Mouse (Mus musculus) lung, postnatal 25 days (tissue): Measurements from ENCODE around the gene Agap3.

Experiments
- DNase-seq: peaks from one replicate; pipeline ENCODE4 v3.0.0; 2022; ENCODE audit warnings: low spot score

Agap3 gene

GRCm38 (mm10) chr5:24523806-24524205 lies 71.8 kb downstream of the Agap3 start:
- no peak for DNase-seq

- DNase-seq: no peak
These were observed 72.5 kb downstream of the Agap3 start for GRCm38 (mm10) chr5:24524522-24524921.

- no peak for DNase-seq
These were observed 73.6 kb downstream of the Agap3 start for GRCm38 (mm10) chr5:24525360-24526189.

DNA sequence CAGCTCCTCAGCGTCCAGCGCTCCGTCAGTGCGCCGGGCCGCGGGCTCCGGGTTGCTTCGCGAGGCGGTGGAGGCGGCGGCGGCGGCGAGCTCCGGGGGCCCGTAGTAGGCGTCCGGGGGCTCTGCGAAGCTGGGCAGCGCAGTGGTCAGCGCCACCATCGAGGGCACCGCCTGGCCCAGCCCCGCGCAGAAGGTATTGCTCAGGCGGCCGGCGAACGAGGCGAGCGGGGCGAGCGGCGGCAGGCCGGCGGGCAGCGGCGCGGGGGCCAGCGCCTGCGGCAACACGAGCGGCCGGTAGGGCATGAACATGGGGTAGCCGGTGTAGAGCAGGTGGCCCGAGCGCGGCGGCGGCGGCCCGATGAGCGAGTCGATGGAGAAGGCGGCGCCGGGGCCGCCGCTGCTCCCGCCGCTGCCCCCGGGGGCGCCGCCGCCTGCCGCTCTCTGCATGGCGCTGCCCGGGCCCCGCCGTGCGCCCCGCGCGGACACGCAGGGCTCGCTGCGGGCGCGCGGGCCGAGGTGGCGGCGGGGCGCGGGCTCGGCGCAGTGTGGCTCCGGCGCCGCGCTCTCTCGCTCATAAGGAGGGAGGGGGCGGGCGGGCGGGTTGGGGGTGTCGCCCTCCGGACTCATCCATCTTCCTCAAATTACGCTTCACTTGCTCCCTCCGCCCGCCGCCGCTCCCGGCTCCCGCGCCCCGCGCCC lies 74.4 kb downstream of the Agap3 start:
- DNase-seq: no peak

DNA sequence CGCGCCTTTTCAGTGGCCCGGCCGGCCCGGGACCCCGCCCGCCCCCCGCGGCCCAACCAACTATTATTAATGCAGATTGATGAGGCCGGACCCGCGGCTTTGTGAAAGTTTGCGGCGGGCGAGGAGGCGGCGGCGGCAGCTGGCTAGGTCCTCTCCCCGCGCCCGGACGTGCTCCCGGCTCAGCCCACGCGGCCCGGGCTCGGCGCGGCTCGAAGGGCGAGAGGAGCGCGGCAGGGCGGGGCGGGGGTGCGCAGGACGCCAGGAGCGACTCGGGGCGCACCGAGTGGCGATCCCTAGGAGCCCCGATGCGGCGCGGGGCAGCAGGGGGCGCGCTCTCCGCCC lies 74.9 kb downstream of the Agap3 start, which contains the start of gene Gbx1:
Gbx1 (minus strand) TSS at position 314 of the 342 bp plus-strand sequence.
- no peak for DNase-seq

DNA sequence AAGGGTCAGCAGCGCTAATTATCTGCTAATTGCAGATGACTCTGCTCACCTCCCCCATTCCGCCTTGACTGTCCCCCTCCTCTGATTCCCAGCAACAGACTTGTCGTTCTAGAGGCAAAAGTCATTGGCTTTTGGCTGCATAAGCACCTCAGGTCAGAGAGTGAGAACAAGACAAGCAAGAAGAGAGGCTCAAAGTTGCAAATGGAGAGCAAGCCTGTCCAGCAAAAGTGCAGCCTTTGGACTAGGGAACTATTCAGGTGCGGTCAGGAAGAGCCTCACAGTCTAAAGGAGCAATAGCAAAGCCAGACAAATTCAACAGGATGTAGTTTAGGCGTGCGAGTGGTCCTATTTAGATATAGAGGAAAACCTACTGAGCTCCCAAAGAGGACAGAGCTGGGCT lies 75.8 kb downstream of the Agap3 start:
- DNase-seq: no peak

- DNase-seq: peak; percentile 90
These were observed 78.2 kb downstream of the Agap3 start for GRCm38 (mm10) chr5:24530042-24530689.

DNA sequence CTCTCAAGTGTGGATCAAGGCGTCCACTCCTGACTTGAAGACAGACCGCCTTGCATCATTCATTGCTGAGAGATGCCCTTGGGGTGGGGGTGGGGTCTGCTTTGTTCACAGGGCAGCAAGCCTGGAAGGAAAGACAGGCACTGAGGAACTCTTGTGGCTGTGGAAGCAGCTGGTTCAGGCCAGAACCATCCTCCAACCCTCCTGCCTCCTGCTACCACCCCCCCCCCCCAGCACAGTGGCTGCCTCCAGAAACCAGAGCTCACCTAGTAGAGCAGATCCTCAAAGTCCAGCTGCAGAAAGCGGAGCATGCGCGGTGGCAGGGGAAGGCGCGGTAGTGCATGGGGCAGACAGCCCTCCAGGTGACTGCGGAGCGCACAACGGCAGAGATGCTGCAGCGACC lies 81.4 kb downstream of the Agap3 start:
- no peak for DNase-seq

GRCm38 (mm10) chr5:24534292-24534691 lies 82.3 kb downstream of the Agap3 start:
- no peak for DNase-seq

DNA sequence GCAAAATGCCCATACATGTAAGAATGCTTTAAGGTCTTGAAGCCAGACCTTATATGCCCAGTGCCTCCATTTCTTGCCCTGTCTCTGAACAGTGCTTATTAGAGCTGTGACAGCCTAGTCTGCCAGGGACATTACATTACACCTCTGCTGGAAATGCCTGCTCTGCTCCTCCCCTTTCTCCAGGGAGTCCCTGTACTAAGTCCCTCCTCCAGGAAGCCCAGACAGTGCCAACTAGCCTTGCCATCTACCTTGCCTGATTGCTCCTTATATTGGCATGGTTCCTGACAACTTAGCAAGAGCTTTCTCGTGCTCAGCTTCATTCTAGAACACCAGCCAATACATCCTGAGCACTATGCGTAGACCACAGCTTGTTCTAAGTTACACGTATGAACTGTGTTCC lies 83.8 kb downstream of the Agap3 start:
- peak; percentile 16 for DNase-seq

DNA sequence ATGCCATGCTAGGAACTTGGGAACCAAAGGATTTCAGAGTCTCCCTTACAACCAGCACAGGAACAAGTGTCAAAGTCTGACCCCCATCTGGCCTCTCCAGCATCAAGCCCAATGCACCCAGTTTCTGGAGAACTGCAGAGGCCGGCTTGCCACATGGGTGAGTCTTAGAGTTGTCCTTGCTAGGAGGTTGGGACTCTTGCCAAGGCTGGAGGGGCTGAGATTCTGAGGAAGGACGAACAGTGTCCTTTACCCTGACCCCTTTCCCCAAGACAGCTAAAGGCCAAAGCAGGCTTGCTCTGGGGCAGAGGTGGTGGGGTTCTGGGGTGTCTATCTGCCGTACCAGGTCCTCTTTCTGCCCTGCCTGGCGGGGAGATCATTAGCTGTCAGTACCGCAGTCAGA lies 84.5 kb downstream of the Agap3 start:
- DNase-seq: no peak

DNA sequence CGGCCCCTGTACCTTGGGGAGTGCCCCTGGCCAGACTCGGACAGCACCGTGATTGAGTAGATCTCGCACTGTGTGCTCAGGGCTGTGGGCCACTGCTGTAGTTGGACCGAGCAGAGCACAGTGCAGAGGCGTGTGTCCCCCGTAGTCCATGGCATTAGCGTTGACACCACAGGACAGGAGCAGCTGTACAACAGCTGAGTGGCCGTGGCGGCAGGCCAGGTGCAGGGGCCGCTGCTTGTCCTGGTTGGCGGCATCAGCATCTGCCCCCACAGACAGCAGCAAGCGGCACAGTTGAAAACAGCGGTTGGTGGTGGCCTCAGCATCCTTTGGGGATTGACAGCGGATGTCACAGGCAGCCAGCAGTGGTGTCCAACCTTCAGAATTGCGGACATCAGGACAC lies 85.6 kb downstream of the Agap3 start:
- DNase-seq: no peak

DNA sequence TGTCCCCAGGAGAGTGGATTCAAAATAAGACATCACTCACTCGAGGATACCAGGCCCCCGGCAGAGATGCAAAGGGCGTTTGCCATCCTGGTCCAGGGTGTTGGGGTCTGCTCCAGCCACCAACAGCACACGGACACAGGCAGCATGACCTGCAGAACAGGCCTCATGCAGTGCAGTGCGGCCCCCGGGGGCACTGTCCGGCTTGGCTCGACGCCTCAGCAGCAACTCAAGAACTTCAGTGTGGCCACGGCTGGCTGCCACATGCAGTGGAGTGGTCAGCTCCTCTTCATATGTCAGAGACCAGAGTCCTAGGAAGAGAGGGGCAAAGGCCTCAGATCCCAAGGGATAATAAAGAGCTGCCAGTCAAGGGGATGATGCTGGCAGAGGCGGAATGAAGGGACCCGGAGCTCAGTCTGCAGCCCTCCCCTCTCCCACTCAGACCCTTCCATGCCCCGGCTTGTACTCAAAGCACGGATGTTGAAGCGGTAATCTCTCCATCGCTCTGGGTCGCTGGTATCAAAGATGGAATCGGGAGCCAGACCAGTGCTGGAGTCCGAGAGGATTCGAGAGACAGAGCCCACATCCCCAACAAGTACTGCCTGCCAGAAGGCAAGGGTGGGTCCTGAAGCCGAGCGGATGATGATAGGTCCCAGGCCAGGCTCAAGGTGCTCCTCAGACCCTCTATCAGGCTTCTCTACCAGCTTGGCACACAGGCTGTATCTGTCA lies 87.8 kb downstream of the Agap3 start:
- DNase-seq: no peak

DNA sequence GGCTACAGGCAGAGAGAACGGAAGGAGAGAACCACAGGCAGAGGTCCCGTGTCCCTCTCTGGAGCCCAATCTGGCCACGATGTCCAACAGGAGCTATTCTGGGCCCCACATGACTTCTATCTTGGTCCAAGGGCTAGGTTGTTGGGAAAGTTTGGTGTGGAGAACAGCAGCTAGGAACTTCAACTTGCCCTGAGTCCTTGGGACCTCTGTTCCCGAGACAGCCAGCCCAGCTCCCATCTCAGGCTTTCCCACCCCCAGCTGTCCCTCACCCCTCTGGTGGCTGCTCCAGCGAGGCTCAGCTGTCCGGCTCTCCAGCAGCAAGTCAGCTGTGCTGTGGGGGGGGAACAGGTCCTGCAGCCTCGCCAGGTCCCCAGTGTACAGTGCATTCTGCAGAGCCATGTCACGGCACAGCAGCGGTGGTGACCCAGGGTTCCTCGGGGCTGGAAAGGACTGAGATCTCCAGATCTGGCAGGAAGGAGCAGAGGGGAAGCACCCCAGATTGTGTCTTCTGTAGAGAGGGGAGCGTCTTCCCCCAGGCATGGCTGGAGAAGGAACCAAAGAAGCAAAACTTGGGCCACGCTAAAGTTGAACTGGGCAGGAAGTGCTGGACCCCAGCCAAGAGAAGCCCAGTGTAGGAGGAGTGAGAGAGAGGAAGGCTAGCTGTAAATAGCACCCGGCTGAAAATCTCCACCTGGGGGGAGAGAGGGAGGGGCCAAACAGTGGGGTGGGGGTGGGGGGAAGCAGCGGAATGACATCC lies 88.6 kb downstream of the Agap3 start, which contains the start of gene Asb10:
Asb10 (minus strand) TSS at position 592 of the 757 bp plus-strand sequence.
- peak; percentile 26 for DNase-seq

DNA sequence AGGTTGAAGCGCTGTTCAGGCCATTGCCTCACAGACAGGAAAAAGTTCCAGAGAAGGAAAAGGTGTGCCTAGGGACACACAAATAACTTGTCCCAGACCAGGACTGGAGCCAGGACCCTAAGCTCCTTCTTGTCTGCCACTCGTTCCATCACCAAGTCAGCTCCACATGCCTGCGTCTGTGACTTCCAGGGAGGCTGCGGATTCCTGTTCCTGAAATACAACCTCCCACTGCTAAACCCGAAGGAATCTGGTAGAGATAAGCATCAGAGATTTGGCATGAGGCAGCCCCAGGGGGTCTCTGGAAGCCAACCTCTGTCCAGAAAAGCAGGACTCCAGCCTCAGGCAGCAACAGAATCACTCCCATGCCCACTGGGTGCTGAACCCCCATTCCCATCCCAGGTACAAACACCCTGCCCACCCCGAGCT lies 89.2 kb downstream of the Agap3 start:
- DNase-seq: no peak

GRCm38 (mm10) chr5:24542643-24543042 lies 90.7 kb downstream of the Agap3 start:
- no peak for DNase-seq

- no peak for DNase-seq
These were observed 98.8 kb downstream of the Agap3 start for GRCm38 (mm10) chr5:24550598-24551316.

GRCm38 (mm10) chr5:24551317-24551688 lies 99.3 kb downstream of the Agap3 start:
- no peak for DNase-seq
